Mouse (Mus musculus) bone marrow macrophage, adult 2 months (primary cell): ENCODE data around the gene Ska3.

Experiments
- CTCF ChIP-seq: IDR thresholded peaks from 2 replicates; pipeline ENCODE4 v1.5.1; 2012; ENCODE audit warnings: low read depth, mild to moderate bottlenecking, low read length, moderate library complexity
- POLR2A ChIP-seq: IDR thresholded peaks from 2 replicates; pipeline ENCODE4 v1.6.1; 2012; ENCODE audit warnings: mild to moderate bottlenecking, low read depth, low read length, borderline replicate concordance

DNA sequence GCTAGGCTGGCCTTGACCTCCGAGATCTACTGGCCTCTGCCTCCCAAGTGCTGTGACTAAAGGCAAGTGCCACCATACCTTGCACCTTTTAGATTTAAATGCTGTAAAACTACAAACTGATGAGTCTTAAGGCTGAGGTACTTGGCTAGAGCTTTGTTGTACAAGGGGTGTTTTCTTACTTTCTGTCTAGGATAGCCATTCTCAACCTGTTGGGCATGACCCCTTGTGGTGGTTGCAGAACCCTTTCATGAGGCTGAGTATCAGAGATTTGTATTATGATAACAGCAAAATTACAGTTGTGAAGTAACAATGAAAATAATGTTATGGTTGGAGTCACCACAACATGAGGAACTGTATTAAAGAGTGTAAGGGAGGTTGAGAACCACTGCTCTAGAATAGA is 1.3 kb upstream of the Ska3 start:
- TF ChIP-seq CTCF = no peak
- no peak for TF ChIP-seq POLR2A
